Mouse (Mus musculus) stomach, postnatal 0 days (tissue): ENCODE measurements around the gene Srebf1.

Source experiments
- CTCF ChIP-seq: IDR thresholded peaks from 2 replicates; pipeline ENCODE4 v1.5.1; 2016; ENCODE audit warnings: antibody characterized with exemption, low read depth, mild to moderate bottlenecking, moderate library complexity
- EP300 ChIP-seq: optimal IDR thresholded peaks from 2 replicates; pipeline ENCODE3; 2016; ENCODE audit warnings: antibody characterized with exemption

DNA sequence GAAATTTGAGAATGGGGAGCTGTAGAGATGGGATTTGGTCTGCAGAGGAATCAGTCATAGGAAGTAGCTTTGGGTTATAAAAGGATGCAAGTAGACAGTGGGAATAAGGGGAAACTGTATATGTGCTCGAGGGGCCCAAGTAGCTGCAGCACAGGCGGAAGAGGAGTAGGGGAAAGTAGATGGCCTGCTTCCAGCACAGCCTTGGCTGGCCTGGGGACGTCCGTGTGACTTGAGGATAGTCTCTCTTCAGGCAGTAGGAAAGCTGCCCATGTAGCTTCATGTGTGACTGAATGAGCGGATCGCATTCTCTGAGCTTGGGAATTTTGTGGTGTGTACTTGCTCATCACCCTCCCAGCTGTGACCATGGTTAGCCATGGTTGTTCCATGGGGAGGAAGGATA is 57.9 kb downstream of the Srebf1 start:
- TF ChIP-seq EP300 (no peak), CTCF (no peak)
